Mouse (Mus musculus): ENCODE data around the gene Hif1an.

Hif1an gene

DNA sequence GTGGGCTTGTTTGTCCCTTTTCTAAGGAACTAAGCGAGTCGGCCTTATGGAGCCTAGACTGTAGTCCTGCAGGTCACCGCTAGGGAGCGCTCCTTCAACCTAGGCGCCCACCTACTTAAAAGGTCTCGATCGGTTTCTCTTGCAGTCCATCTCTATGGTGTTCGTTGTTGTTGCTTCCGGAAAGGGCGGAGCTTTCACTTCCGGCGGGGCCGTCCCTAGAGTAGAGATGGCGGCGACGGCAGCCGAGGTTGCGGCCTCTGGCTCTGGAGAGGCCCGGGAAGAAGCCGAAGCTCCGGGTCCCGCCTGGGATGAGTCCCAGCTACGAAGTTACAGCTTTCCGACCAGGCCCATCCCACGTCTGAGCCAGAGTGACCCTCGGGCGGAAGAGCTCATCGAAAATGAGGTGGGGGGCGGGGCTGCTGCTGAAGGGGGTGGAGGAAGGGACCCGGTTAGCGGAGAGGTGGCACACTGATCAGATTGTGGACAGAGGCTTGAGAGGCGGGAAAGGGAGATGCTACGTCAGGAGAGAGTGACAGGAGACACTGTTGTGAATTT, at the start of gene Hif1an:
TSS of gene Hif1an (plus strand) at position 199 of the 555 bp plus-strand sequence.
- DNase-seq (ENCODE audit: low spot score in 2 of 2) = peak; percentile 90 to 98

DNA sequence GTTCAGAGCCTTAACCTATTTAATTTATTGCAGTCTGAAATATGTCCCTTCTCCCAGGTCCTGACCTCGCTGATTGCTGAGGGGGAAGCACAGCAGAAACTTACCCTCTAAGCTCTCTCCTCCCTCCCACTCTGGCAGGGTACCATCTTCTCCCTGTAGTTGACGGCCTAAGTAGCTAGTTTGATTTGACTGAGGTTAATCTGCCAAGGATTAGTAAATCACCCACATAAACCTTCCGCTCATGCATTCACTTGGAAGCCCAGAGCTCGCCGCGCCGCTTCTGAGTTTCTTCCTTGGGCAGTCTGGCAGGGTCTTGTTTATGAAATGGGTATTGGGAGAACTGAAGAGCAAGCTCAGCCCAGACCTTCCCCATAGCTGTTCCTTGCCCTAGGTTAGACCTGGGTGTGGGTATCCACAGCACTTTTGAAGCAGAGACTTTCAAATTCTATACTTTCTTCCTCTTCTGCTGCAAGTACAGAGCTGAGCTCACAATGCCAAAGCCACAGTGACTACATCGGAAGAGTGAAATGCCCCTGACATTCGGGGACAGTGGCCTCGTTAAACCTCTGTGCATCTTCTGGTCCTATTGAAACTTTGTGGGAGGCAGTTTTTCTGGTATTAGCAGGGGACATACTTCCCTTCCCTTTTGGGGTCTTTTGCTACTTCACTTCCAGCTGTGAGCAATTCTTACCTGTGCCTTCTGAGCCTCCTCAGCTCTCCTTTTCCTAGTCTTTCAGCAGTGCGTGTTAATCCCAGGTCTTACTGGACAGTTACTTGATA, 49.4 kb upstream of the Hif1an start:
- DNase-seq (ENCODE audit: low spot score in 2 of 2) = no peak

DNA sequence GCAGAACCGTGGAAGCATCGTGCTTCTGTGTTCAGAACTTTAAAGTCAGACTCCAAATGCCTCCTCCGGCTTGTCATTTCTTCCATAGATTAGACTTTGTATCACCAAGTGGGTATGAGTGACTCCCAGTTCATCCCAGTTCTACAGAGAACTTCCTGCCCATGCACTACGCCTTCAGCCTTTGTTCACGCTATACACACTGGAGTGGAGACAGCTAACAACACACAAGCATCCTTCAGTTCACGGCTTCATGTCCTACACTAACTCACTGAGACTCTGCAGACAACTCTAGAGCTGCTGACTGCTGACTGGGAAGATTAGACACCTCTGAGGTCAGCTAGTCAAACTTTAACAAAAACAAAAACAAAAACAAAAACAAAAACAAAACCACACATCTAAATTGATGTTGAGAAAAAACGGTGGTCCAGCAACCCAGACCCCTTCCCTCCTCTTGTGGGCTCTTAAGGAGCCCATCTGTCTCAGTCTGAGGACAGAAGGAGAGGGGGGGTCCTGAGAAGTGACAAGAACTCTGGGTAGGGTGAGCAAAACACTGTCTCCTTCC, 48.6 kb upstream of the Hif1an start:
- no peak for DNase-seq (ENCODE audit: low spot score in 2 of 2)

DNA sequence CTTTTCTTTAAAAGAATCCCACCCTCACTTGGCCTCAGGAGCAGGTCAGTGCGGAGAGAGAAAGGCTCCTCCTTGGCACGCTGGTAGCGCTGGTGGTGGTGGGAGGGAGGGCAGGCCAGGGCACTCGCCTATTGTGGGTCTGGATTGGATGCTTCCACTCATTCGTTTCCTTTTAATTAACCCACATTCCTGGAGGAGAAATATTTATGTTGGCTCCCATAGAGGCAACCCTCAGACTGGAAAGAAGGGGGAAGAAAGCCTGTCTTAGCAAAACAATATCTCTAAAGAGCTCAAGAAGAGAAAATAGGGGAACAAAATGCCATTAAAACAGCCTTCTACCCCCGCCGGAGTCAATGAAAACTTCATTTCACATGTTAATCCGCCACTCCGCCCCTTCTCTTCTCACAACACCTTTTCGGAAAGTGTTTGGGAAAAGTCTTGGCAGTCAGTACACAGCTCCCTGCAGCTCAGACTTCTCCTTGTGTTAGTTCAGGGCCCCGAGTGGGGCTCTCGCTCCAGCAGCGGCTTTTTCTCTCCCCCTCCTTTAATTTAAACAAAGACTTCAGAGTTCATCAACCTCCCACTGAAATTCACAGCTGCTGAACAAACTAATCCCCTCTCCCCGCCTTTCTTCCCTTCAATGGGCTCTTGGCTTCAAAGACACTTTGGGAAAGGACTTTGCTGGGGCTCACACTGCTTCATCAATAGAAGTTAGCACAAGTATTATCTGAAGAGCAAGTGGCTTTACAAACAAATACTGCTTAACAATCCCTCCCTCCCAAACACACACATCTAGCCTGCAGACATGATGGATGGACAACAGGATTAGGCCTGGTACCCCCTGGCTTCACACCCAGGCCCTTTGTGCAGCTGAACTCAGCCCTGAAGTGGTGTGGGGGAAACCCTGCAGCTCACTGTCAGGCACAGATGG, 47.9 kb upstream of the Hif1an start:
- DNase-seq (ENCODE audit: low spot score in 2 of 2) = no peak

DNA sequence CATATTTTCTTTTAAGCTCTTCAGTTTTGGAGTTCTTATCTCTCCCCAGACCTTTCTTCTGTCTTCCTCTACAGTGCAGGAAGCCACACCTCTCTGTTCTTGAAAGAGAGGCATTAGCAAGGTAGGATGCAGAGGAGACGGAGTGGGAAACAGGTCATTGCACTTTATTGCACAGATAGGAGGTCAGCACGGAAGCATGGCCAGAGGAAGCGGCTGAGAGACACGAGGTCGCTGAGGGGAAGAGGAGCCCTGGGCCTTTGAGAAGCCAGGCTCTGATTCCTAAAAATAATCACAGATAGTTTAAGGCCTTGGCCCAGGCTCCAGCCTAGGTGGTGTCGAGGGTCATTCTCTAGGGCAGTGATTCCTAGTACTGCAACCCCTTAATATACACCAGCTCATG, 46.9 kb upstream of the Hif1an start:
- DNase-seq (ENCODE audit: low spot score in 2 of 2) = no peak

DNA sequence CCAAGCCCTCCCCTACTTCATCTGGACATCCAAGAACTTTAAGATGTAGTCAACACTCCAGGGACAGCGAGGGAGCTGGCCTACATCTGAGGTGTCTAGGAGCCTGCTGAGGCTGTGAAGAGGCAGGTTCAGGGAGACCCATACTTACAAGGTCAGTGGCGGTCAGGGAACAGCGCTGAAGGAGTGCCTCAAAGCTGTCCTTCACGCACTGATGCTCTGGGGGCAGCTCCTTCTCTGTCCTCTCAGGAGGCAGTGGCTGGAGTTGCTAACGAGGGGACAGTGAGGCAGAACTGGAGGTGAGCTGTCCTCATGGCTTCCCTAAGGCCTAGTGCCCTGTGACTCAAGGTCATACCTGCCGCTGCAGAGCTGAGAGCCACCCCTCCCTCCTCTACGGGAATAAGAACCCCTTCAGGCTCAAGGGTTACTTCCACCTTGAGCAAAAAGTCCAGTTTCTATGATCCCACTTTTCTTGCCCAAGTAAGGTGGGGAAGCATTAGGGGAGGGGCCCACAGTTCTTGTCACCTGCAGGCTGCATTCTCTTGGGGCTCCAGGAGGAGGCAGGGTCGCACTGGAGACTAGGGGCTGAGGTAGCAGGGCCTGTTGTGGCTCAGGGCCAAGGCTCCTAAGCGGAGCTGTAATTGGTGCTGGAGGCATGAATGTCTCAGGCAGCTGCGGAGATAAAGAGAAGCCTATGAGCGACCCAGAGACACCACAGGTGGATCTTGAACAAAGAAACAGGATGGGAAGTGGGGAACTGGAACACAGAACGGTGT, 44.5 kb upstream of the Hif1an start:
- no peak for DNase-seq (ENCODE audit: low spot score in 2 of 2)

DNA sequence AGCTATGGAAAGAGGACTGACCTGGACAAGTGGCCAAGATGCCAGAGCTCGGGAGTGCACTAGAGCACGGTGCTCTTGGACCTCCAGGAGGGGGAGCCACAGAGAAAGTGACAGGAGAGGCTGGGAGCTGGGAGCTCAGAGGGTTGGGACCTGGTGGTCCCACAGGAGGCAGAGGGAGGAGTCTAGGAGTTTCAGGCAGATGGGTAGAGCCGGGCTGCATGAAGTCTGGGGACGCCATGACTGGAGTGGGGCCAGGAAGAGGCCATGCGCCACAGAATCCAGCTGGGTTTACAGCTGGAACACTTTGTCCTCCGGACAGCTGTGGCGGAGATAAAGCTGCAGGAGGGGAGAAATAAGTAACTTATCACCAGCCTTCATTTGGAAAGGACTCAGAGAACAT, 43.5 kb upstream of the Hif1an start:
- no peak for DNase-seq (ENCODE audit: low spot score in 2 of 2)

DNA sequence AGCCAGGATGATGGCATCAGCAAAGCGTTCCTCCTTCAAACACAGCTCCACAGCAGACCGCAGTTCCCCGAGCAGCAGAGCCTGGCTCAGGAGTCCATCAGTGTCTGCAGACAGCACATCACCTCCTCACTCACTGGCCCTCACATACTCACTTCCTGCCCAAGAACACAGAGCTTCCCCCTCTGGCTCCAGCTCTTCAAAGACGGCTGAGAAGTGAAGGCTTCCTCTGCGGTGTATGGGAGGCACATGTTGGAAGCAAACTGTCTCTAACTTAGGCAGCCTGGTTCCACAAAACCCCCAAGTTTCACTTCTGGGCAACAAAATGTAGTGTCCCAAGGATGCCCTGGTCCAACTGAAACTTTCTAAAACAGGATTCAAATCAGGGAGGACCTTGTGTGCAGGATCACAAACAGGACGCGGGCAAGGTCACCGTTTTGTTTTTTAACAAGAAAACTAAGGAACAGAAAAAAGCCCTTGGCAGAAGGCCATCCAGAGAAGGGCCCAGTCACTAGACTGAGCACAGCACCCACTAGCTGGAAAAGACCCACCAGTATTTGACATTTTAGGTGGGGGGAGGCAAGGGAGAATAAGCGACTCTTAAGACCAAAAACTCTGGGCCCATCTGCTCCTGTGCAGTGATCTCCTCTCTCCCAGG, 37.0 kb upstream of the Hif1an start:
- DNase-seq (ENCODE audit: low spot score in 2 of 2) = no peak

DNA sequence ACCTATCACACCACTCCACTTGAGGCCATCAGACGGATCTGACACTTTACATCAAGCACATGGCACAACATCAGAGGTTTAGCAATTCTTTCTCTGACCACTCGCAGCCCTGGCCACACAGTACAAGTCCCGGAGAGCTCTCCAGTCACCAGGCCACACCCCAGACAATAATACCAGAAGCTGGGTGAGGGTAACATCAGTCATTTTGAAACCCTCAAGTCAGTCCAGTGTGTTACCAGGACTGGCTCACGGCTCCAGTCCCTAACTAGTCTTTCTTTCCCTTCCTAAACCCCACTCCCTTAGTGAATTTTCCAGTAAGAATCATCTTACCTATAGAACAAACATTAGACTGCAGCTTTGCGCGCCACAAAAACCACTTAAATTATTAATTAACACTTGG, 32.6 kb upstream of the Hif1an start:
- no peak for DNase-seq (ENCODE audit: low spot score in 2 of 2)

DNA sequence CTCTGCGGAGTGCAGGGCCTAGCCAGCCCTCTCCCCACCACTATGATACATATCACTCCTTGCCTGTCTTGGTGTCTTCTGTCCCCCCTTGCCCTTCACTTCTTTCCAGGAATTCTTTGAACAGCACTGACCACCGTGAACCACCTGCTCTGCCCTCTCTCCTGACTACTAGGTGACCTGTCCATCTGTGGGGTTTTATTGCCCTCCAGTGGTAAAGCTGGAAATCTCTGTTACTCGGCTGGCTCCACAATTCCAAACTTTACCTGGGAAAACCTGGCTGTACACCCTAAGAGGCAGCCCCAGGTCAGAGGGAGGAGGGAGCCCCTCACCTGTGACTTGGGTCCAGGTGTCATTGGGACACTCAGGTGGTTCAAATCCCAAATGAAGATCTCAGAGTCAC, 27.3 kb upstream of the Hif1an start:
- no peak for DNase-seq (ENCODE audit: low spot score in 2 of 2)

DNA sequence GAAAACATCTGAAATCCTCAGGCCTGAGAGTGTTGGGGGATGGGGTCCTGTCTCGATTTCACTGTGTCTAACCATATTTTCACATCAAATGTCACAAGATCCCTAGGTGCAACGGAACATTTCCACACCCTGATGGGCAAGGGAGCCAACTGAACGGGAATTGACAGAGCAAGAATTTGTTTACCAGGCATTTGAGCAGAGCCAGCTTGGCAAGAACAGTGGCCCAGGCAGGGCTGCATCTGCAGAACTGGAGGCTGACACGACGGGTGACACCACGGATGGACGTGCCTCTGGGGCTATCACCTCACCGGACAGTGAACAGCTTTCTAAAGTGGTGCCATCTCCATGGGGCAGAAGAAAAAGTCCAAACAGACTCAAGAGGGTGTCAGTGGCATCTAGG, 25.2 kb upstream of the Hif1an start:
- no peak for DNase-seq (ENCODE audit: low spot score in 2 of 2)

DNA sequence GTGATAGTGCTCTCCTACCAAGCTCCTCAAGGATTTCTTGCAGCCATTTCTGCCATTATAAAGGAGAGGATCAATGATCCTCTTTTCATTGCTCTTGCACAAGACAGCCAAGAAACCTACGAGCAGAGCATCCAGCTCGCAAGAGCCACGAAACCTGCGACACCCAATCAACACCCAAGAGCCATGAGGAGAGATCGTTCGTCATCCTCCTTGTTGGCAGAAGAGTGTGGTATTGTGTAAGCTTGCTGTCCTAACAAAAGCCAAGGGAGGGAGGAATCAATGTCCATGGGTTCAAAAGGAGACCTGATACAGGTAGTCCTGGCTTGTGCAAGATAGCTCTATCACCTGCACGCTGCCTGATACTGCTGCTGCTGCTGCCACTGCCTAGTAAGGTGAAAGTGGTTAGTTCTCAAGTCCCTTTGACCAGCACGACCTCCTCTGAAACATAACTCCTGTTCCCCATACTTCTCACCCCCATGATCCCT, 19.9 kb upstream of the Hif1an start:
- no peak for DNase-seq (ENCODE audit: low spot score in 2 of 2)

DNA sequence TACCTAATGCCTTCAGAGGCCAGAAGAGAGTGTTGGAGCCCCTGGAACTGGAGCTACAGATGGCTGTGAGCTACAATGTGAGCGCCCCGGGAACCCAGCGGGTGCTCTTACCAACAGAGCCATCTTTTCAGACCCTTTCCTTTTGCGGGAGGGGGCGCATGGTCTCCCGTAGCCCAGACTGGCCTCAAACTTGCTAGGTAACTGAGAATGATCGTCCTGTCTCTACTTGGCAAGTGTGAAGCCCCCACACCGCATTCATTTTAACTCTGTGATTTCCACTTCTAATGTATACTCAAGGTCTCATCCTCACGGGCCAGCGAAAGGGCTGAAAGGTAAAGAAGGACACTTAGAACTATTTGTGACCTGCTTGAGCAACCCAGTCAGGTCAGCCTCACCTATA, 18.3 kb upstream of the Hif1an start:
- DNase-seq (ENCODE audit: low spot score in 2 of 2) = no peak

DNA sequence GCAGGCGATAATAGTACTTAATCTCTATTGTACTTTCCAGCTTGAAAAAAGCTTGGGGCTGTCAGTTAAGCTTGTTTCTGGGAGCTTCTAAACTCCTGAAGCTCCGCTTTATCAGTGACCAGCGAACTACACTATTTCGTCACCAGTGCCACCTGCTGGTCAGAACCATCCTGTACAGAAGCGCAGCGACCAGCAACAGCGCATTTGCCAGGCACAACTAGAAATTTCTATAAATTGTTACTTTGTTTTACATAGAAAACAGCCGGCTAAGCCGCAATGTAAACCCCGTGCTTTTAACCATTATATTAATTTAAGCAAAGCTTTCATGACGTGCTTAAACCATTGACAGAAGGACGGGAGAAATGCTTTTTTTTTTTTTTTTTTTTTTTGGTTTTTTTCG, 17.9 kb upstream of the Hif1an start:
- DNase-seq (ENCODE audit: low spot score in 2 of 2) = peak in 1 of 2 experiments; percentile 72

DNA sequence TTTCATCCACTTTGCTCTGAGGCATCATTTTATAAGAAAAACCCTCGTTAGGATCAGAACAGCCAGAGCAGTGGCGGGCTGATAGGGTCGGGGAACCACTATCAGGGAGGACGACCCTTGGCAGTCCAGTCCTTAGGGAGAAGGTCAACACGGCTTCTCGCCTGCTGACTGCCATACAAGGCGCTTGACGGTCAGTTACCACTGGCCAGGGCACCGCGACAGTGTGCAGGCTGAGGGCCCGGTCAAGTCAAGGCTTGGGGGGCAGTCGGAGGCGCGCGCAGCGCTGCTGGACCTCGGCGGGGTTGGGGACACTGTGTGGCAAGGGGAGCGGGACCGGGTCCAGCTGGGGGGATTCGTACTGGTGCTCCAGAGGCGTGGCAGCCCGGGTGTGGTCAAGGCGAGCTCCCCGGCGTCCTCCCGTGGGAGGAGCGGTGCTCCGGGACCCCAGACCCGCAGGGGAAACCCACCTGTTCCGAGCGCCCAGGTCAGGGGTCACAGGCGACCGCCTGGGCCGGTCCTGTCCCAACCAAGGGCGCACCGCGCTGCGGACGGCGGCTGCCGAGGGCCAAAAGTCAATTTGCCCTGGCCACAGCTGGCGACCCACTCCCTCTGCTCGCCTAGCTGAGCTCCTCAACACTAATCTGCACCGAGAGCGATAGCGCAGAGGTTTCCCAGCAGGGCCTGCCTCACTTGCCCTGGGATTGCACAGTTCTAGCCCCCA, 17.2 kb upstream of the Hif1an start, which contains the start of gene Sec31b:
TSS of gene Sec31b (minus strand) at position 544 of the 721 bp plus-strand sequence.
- no peak for DNase-seq (ENCODE audit: low spot score in 2 of 2)

DNA sequence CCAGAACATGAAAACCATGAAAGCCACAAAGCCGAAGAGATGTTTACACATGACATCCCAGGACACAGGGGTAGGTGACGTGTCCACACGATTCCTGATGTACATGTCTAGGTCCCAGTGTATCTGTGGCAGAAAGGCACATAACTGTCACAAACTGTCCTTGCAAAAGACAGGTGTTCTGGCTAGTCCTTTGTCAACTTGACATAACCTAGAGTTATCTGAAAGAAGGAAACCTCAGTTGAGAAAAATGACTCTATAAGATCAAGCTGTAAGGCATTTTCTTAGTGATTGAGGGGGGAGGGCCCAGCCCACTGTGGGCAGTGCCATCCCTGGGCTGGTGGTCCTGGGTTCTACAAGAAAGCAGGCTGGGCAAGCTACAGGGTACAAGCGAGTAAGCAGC, 9.9 kb upstream of the Hif1an start, which contains the start of gene Gm20538:
TSS of gene Gm20538 (minus strand) at position 101 of the 400 bp plus-strand sequence.
- no peak for DNase-seq (ENCODE audit: low spot score in 2 of 2)

DNA sequence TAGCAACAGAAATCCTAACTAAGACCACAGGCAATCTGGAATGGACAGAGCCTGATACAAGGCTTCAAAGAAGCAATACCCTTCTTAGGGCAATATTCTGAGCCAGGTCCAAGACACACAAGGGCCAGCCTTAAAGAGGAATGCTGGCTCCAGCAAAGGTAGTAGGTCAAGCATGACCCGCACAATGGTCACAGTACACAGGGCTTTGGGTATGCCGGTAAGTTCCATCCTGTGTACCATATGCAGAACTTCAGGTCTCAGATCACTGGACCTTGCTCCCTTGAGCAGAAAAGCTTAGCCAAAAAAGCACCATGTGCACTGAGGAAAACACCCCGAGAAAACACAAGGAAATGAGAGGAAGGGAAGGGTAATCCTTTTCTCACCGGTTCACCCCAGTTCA, 9.4 kb upstream of the Hif1an start:
- no peak for DNase-seq (ENCODE audit: low spot score in 2 of 2)

DNA sequence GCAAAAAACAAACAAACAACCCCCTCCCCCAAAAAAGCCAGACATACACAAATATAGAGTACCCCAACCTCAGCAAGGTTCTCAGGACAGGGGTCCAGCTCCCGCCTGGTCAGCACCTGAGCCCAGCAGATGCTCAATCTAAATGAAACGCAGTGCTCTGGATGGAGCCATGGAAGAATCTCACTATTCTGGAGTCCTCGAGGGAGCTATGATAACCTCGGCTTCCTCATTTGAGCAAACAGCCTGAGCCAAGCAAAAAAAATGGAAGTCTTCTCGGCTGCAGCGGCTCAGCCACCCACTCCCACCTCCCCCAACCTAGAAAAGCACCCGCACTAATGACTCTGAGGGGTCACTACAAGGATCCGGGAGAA, 8.2 kb upstream of the Hif1an start:
- no peak for DNase-seq (ENCODE audit: low spot score in 2 of 2)

DNA sequence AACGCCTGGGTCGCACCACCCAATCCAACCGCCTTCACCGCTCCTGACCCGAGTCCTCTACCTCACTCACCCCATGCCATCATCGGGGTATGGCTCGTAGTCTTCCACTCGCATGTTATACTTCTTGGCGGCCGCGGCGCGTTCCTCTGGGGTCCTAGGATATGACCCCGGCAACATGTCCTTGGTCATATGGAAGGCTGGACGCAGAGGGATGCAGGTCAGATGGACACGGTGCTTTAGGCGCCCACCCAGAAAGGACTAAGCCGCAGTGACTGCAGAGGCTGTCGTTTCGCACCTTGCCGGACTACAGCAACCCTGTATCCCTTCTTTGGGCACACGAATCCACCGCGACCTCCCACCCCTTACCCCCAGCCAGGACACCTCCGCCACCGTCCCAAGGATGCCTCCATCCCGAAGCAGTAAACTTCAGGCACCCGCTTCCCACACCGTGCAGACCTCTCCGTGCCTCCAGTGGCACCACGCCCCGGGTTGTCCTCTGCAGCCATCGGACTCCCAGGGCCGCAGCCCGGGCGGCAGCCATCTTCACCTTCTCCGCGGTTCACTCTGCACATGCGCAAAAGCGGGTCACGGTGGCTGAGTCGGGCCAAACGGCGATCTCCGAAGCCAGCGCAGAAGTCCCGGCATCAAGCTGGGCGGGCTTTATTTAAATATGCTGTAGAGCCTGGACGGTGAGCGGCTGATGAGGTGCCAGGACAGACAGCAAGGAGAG, 7.6 kb upstream of the Hif1an start, which contains the start of gene Ndufb8:
TSS of gene Ndufb8 (minus strand) at position 580 of the 730 bp plus-strand sequence.
- DNase-seq (ENCODE audit: low spot score in 2 of 2) = peak; percentile 56 to 94

Data from left cerebral cortex, adult 9 months (tissue).